Mouse (Mus musculus): ENCODE data around the gene Crtc3.

The Crtc3 gene

GRCm38 (mm10) chr7:80646093-80647025 lies 42.3 kb downstream of the Crtc3 start:
- in situ Hi-C loops (cut with MboI; ENCODE audit: low pct_unique_long_range_greater_than_20kb in 1 of 2, low sequenced_read_pairs in 2 of 2, unreplicated experiment in 1 of 2), result no loop called here

DNA sequence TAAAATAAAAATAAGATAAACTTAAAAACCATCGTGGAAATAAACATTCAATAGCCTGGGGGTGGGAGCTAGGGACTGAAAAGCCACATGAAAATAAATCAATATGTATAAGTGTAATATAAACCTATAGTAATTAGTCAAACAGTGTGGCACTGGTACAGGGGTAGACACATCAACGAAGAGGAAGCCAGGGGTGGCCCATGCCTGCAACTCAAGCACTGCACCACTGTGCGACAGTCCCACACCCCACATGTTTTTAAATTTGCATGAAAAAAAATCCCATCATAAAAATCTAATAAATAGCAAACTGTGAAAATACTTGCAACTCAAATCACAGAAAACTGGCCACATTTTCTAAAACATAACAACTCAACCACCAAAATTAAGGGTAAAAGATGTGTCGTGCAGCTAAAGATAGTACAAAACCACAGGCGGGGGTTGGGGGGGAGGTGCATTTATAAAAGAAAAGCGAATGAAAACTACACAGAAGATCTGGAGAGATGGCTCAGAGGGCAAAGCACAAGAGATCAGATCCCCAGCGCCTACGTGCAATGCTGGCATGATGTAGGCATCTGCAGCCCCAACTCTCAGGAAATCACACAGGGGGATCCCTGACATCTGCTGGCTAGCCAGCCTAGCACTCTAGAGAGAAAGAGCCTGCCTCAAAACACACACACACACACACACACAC lies 45.6 kb downstream of the Crtc3 start:
- in situ Hi-C loops (cut with MboI; ENCODE audit: low pct_unique_long_range_greater_than_20kb in 1 of 2, low sequenced_read_pairs in 2 of 2, unreplicated experiment in 1 of 2), result no loop called here

DNA sequence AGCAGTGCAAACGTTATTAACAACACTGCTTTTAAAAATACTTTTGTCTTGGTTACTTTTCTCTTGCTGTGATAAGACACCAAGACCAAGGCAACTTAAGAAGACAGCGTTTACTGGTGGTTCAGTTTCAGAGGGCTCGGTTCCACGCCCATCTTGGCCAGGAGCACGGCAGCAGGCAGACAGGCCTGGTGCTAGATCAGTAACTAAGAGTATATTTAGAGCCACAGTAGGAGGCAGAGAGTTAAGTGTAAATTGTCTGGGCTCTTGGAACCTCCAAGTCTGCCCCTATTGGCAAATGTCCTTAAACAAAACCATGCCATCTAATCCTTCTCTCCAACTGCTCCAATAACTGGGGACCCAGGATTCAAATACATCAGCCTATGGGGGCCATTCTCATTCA lies 46.1 kb downstream of the Crtc3 start:
- in situ Hi-C loops (cut with MboI; ENCODE audit: low pct_unique_long_range_greater_than_20kb in 1 of 2, low sequenced_read_pairs in 2 of 2, unreplicated experiment in 1 of 2), result no loop called here

DNA sequence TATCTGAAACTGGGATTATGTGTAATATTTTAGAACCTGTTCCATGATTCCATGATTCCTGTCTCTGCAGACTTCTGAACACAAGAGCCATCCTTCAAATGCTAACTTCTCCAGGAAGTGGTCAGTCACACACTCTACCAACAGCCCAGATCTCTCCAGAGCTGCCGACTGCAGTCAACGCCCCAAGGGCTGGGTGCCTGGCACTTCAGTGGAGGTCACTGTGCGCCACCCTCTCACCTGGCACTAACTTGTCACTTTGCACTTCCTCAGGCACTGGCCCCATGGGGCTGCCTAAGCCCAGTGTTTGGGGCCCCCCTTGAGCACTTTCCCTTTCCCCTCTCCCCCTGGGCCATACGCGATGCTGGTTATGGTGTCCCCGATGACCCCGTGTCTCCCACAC lies 46.8 kb downstream of the Crtc3 start:
- in situ Hi-C loops (cut with MboI; ENCODE audit: low pct_unique_long_range_greater_than_20kb in 1 of 2, low sequenced_read_pairs in 2 of 2, unreplicated experiment in 1 of 2), result no loop called here

- in situ Hi-C loops (cut with MboI; ENCODE audit: low pct_unique_long_range_greater_than_20kb in 1 of 2, low sequenced_read_pairs in 2 of 2, unreplicated experiment in 1 of 2), result no loop called here
Observed at GRCm38 (mm10) chr7:80641497-80641896, 47.2 kb downstream of the Crtc3 start.

DNA sequence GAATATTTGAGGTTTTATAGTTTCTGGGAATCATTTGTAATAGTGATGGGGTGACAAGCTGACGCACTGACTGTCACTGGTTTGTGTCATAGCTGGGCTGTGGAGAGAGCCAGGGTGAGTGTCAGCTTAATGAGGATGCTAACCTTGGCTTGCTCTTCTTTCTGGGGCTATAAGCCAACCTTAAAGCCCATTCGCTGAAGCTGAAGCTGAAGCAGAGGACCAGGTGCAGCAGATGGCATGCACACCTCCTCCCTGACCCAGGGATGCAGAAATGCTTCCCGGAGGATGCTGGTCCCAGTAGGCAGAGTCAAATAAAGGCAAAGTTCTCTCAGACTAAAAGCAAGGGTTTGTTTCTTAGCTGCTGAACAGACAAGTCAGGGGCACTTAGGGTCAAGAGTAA lies 48.7 kb downstream of the Crtc3 start:
- in situ Hi-C loops (cut with MboI; ENCODE audit: low pct_unique_long_range_greater_than_20kb in 1 of 2, low sequenced_read_pairs in 2 of 2, unreplicated experiment in 1 of 2), result no loop called here

- in situ Hi-C loops (cut with MboI; ENCODE audit: low pct_unique_long_range_greater_than_20kb in 1 of 2, low sequenced_read_pairs in 2 of 2, unreplicated experiment in 1 of 2), result no loop called here
Observed at GRCm38 (mm10) chr7:80638460-80638859, 50.2 kb downstream of the Crtc3 start.

- in situ Hi-C loops (cut with MboI; ENCODE audit: low pct_unique_long_range_greater_than_20kb in 1 of 2, low sequenced_read_pairs in 2 of 2, unreplicated experiment in 1 of 2), result no loop called here
Observed at GRCm38 (mm10) chr7:80636953-80637800, 51.5 kb downstream of the Crtc3 start.

DNA sequence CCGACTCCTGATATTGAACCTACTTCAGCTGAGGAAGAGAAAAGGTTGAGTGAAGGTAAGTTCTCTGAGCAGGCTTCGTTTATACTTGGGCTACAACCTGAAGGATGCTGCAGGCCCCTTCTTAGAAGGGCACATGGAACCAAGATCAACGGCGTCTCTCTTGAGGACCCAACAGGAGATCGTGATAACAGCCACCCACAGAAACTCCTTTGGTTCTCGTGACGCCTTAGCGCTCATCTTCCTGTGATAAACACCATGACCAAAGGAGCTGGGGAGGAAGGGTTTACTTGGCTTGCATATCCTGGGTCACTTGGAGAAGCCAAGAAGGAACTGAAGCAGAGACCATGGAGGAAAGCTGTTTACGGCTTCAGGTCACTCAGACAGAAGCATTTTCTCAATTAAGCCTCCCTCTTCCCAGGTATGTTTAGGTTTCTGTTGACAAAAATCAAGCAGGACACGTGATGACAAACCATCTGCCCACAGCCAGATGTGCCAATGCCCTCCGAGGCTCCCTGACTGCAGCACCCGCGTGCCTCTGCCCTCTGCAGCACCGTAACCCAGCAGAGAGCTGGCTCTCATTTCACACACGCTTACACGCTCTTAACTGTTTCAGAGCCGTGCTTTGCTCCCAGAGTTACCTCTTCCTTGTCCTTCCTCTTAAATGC lies 52.3 kb downstream of the Crtc3 start:
- in situ Hi-C loops (cut with MboI; ENCODE audit: low pct_unique_long_range_greater_than_20kb in 1 of 2, low sequenced_read_pairs in 2 of 2, unreplicated experiment in 1 of 2), result no loop called here

DNA sequence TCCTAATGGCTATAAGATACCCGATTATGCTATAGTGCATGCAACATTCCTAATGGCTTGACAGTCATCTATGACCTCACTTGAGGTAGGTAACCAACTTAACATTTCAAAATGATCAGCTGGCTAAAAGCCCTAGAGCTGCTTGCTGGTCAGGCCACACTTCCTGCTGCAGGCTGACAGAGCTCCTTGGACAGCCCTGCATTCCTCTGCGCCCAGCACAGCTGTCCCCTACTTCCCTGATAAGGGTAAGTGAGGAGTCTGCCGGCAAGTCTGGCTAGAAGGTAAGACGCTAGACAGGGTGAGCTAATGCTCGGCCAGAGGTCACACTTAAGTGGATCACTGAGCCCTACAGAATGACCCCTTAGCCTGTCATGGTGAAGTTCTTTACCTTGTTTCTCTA lies 52.8 kb downstream of the Crtc3 start:
- in situ Hi-C loops (cut with MboI; ENCODE audit: low pct_unique_long_range_greater_than_20kb in 1 of 2, low sequenced_read_pairs in 2 of 2, unreplicated experiment in 1 of 2), result no loop called here

DNA sequence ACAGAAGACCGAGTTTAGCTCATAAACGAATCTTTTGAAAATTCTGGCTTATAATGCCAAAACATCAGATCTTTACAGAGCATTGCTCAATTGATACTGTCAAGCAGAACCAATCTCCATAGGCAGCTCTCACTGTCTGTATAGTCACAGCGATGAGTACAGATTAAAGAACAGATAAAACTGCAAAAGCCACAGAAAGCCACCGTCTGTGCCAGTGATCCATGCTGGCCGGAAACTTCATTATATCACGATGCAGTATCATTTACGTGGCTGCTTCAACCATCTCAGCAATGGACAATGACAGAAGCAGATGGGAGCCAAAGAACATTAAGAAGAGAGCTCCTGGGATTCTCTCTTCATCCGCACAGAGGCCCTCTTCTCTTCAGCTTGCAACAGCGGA lies 53.9 kb downstream of the Crtc3 start:
- in situ Hi-C loops (cut with MboI; ENCODE audit: low pct_unique_long_range_greater_than_20kb in 1 of 2, low sequenced_read_pairs in 2 of 2, unreplicated experiment in 1 of 2), result no loop called here

GRCm38 (mm10) chr7:80633635-80634034 lies 55.0 kb downstream of the Crtc3 start:
- in situ Hi-C loops (cut with MboI; ENCODE audit: low pct_unique_long_range_greater_than_20kb in 1 of 2, low sequenced_read_pairs in 2 of 2, unreplicated experiment in 1 of 2), result no loop called here

- in situ Hi-C loops (cut with MboI; ENCODE audit: low pct_unique_long_range_greater_than_20kb in 1 of 2, low sequenced_read_pairs in 2 of 2, unreplicated experiment in 1 of 2), result no loop called here
Observed at GRCm38 (mm10) chr7:80631993-80632392, 56.7 kb downstream of the Crtc3 start.

- in situ Hi-C loops (cut with MboI; ENCODE audit: low pct_unique_long_range_greater_than_20kb in 1 of 2, low sequenced_read_pairs in 2 of 2, unreplicated experiment in 1 of 2), result no loop called here
Observed at GRCm38 (mm10) chr7:80631405-80631804, 57.3 kb downstream of the Crtc3 start.

GRCm38 (mm10) chr7:80629369-80629768 lies 59.3 kb downstream of the Crtc3 start:
- in situ Hi-C loops (cut with MboI; ENCODE audit: low pct_unique_long_range_greater_than_20kb in 1 of 2, low sequenced_read_pairs in 2 of 2, unreplicated experiment in 1 of 2), result no loop called here

GRCm38 (mm10) chr7:80628708-80629183 lies 59.9 kb downstream of the Crtc3 start:
- in situ Hi-C loops (cut with MboI; ENCODE audit: low pct_unique_long_range_greater_than_20kb in 1 of 2, low sequenced_read_pairs in 2 of 2, unreplicated experiment in 1 of 2), result no loop called here

- in situ Hi-C loops (cut with MboI; ENCODE audit: low pct_unique_long_range_greater_than_20kb in 1 of 2, low sequenced_read_pairs in 2 of 2, unreplicated experiment in 1 of 2), result no loop called here
Observed at GRCm38 (mm10) chr7:80626943-80627342, 61.7 kb downstream of the Crtc3 start.

DNA sequence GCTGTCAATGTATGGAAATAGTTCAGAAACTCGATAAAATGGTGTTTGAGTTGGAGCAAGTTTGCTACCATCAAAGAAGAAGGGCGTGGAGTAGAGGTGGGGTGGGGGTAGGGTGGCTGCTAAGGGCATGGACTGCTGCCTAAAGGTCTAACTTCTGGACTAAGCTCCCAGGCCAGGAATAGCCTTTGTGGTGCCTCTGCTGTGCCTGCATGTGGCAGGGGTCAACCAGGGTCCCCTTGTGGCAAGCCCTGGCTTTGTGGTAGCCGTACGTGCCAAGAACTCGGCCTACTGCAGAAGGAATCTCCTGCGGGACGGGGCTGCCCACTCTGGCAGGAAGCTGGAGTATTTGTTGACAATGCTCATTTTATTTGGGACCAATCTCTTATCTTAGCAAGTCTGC lies 62.8 kb downstream of the Crtc3 start:
- in situ Hi-C loops (cut with MboI; ENCODE audit: low pct_unique_long_range_greater_than_20kb in 1 of 2, low sequenced_read_pairs in 2 of 2, unreplicated experiment in 1 of 2), result no loop called here

Data from mouse embryonic stem cell (cell line).